Mouse (Mus musculus): ENCODE measurements around the gene Atp6v0a1.
A peak's percentile ranks its signal among the peaks of the same experiment; 100 is the strongest.

The Atp6v0a1 gene

GRCm38 (mm10) chr11:101082208-101083082 lies 73.2 kb downstream of the Atp6v0a1 start, which contains the start of gene Coasy:
Coasy (plus strand) TSS chr11:101082565.
- peak; percentile 88 to 95 for DNase-seq (ENCODE audit: inconsistent age in 2 of 2, low spot score in 1 of 2)

- DNase-seq (ENCODE audit: inconsistent age in 2 of 2, low spot score in 1 of 2), result peak in 1 of 2 experiments; percentile 79
Measured at GRCm38 (mm10) chr11:101083083-101083697, 73.9 kb downstream of the Atp6v0a1 start.

DNA sequence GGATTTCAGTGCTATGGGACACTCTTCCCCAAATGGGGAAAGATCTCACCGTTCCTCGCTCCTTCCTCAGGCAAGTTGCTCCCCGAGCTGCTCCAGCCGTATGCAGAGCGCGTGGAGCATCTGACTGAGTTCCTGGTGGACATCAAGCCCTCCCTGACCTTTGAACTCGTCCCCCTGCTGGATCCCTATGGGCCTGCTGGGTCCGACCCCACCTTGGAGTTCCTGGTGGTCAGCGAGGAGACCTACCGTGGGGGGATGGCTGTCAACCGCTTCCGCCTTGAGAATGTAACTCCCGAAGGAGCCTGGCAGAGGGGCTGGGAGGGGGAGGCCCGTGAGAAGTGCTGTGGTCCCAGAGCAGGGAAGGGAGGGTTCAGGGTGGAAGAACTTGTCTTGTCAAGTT lies 75.0 kb downstream of the Atp6v0a1 start:
- DNase-seq (ENCODE audit: inconsistent age in 2 of 2, low spot score in 1 of 2), result peak; percentile 34 to 40

DNA sequence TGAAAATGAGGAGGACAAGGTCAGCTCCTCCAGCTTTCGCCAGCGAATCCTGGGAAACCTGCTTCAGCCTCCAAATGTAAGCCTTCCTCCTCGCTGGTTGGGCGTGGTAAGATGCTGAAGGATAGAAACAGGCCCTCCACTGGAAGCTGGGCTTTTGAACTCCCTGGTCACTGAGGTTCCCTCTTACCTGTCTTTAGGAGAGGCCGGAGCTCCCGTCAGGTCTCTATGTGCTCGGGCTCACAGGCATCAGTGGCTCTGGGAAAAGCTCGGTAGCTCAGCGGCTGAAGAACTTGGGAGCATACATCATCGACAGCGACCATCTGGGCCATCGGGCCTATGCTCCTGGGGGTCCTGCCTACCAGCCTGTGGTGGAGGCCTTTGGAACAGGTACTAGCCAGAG lies 75.6 kb downstream of the Atp6v0a1 start:
- DNase-seq (ENCODE audit: inconsistent age in 2 of 2, low spot score in 1 of 2), result peak in 1 of 2 experiments; percentile 44

- DNase-seq (ENCODE audit: inconsistent age in 2 of 2, low spot score in 1 of 2), result no peak
Measured at GRCm38 (mm10) chr11:101085617-101086322, 76.5 kb downstream of the Atp6v0a1 start.

DNA sequence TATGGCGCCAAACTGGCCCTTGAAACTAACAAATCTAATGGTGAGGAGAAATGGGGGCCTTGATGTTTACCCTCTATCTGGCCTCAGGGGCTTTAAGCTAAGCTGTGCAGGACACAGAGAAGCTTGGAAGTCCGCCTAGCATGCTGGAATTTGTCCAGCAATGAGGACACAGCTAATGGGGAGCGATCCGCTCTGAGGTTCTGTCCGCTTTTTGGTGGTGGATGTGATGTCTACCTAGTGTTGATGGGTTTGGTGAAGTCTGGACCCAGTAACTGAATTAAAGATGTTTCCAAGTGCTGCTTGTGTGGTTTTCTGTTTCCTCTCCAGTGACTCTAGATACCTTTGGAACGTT lies 77.0 kb downstream of the Atp6v0a1 start:
- peak in 1 of 2 experiments; percentile 58 for DNase-seq (ENCODE audit: inconsistent age in 2 of 2, low spot score in 1 of 2)

- DNase-seq (ENCODE audit: inconsistent age in 2 of 2, low spot score in 1 of 2), result peak; percentile 93 to 97
Measured at GRCm38 (mm10) chr11:101086756-101087681, 77.8 kb downstream of the Atp6v0a1 start, which contains the start of gene Mlx. Mlx (plus strand) TSS chr11:101087277.

GRCm38 (mm10) chr11:101087682-101088055 lies 78.4 kb downstream of the Atp6v0a1 start:
- no peak for DNase-seq (ENCODE audit: inconsistent age in 2 of 2, low spot score in 1 of 2)

- DNase-seq (ENCODE audit: inconsistent age in 2 of 2, low spot score in 1 of 2), result peak in 1 of 2 experiments; percentile 80
Measured at GRCm38 (mm10) chr11:101089931-101090330, 80.7 kb downstream of the Atp6v0a1 start.

GRCm38 (mm10) chr11:101094930-101095313 lies 85.7 kb downstream of the Atp6v0a1 start:
- no peak for DNase-seq (ENCODE audit: inconsistent age in 2 of 2, low spot score in 1 of 2)

DNA sequence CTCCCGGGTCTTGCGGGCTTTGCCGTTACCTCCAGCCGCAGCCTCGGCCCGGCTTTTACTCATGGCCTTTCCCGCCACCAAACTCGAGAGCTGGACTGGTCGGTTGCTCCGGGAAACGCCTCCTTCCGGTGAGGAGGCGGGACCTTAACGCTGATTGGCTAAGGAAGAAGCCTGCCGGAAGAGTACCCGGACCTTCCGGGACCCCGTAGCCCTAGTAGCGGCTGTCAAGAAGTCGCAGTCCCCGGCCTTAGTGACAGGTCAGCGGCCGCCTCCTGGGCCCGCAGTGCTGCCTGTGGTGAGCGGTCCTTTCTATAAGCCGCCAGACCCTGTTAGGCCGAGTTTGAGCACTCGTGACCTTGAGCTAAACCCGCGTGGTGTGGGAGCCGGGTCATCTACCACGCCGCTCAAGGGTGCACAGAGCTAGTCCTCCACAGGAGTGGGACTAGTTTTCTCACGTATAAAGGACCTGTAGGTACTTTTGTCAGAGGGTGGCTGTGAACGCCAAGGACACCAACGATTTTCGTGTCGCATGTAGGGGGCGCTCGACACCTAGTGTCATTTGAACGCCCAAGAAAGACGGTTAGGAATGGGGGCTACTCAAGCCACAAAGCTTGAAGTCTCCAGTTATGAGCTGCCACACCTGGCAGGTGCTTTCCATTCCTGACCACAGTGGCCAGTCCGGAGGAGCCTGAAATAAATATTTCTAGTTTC lies 86.2 kb downstream of the Atp6v0a1 start, which contains the start of gene Psmc3ip:
TSS of gene Psmc3ip (minus strand) at position 123 of the 711 bp plus-strand sequence.
- DNase-seq (ENCODE audit: inconsistent age in 2 of 2, low spot score in 1 of 2), result peak; percentile 96 to 98

DNA sequence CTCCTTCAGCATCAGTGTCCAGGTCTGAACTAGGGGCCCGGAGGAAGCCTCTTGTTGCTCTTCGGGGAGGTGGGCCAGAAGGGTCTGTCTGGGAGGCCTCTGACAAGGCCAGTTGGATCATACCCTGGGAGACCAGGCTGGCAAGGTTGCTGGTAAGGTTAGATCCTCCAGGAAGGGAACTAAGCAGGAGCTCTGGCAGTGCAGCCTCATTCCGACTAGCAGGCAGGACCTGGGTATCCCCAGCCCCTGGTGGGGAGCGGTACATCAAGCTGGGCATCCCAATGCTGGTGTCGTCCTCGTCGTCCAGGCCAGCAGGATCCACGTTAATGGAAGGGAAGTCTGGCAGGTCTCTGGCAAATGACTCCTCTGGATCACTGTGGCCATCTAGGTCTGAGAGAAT lies 89.0 kb downstream of the Atp6v0a1 start:
- no peak for DNase-seq (ENCODE audit: inconsistent age in 2 of 2, low spot score in 1 of 2)

DNA sequence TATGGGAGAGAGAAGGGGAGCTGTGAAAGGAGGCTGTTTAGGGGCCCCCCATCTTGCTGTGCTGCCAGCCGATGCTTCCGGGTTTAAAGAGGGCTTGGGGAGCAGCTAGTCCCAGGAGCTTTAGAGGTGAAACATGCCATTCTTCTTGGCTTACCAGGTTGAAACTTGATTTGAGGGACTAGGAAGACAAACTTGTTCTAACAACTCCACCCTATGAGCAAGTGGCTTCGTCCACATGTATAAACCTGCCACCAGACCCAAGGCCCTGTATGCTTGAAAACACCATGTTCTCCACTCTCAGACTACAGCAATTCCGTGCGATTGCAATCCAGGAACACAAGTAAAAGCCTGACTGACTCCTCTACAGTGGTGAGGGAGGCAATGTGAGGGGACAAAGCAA lies 93.8 kb downstream of the Atp6v0a1 start:
- no peak for DNase-seq (ENCODE audit: inconsistent age in 2 of 2, low spot score in 1 of 2)

DNA sequence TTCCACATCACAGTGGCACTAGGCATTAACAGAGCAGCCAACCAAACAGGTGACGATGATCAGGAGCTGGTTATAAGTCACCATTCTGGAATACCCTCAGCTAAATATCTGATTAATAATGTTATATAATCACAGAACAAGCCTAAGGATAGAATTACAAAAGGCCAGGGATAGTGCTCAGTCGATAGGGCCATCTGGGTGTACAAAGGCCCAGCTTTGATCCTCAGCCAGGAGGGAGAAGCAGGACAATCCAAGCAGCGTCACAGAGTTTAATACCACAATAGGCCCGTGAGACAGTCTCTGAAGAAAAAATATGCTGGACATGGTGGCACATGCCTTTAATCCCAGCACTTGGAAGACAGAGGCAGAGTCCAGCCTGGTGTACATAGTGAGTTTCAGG lies 100.1 kb downstream of the Atp6v0a1 start:
- no peak for DNase-seq (ENCODE audit: inconsistent age in 2 of 2, low spot score in 1 of 2)

DNA sequence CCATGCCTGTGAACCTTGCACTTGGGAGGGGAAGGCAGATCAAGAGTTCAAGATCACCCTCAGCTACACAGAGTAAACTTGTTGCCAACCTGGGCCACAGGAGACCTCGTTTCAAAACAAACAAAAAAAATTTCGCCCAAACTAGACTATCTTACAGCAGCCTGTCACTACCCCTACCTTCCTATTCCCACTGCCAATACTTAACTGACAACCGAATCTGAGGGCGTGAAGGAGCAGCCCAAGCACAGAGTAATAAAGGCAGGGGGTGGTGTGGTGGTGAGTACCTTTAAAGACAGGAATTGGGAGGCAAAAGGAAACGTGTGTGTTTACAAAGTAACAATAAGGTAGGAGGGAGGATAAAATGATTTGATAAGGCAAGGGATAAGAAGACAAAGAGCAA lies 101.5 kb downstream of the Atp6v0a1 start:
- DNase-seq (ENCODE audit: inconsistent age in 2 of 2, low spot score in 1 of 2), result no peak

DNA sequence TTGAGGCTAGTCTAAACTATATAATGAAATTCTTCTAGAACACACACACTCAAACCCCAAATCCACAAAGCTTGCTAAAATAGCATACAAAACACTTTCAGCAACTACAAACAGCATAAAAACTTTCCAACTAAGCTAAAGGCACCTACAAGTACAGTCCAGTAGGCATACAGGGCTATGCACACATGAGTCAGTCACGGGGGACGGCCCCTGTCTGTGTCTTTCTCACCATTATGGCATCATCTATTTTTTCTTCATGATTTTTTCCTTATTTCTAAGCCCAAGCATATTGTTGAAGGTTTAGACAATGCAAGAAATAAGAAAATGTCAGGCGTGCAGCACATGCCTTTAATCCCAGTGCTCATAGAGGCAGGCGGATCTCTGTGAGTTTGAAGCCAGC lies 101.9 kb downstream of the Atp6v0a1 start:
- DNase-seq (ENCODE audit: inconsistent age in 2 of 2, low spot score in 1 of 2), result no peak

DNA sequence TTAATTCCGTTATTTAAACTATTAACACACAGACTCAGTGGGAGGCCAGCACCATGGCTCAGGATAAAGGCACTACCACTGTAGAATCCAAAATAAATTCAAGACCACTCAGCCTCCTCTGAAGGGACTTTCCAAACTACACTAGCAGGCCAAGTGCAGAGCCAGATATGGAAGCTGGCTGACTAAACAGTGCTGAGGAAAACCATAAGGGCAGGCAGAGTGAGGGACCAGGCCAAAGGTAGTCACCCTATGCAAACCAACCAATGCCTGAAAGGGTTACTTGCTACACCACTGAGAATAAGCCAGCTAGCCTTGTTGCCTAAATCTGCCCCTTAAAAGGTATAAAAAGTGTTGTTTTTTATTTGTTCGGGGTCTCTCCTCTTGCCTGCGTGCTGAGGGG lies 102.9 kb downstream of the Atp6v0a1 start:
- no peak for DNase-seq (ENCODE audit: inconsistent age in 2 of 2, low spot score in 1 of 2)
